ENCODE assay signal across 13 mouse cellular contexts in genomic region chr7:46104256-46104915, GRCm38 (mm10). TPM values are rescaled to one million over a fixed set of nuclear protein-coding genes. Genes with fewer than 3 reads are reported as not detected.
DNase-seq lines count a peak whose midpoint lies in the region; ATAC-seq and TF ChIP-seq lines count a peak whose summit lies in the region.
"Had no signal": no experiment of that assay in that cellular context is flagged by ENCODE, and none has a peak within 500 bp of the region (broad histone marks: within the 10 kb centered on the region; RNA-seq: fewer than 3 reads in every experiment).

No protein-coding gene starts in this region.

- H3K36me3 ChIP-seq in hindbrain, embryonic 15.5 days: no peaks in the 10 kb centered on the region
- H3K36me3 ChIP-seq in hindbrain, embryonic 10.5 days: no peaks in the 10 kb centered on the region
- H3K36me3 ChIP-seq: lung, embryonic 15.5 days had no signal

- WGBS in hindbrain, embryonic 15.5 days: 58% methylated on average over 27 of the region's 27 CpGs
- WGBS in hindbrain, embryonic 10.5 days: 87% methylated on average over 27 of the region's 27 CpGs

- no peak overlapping the region for H3K4me3 ChIP-seq in hindbrain, embryonic 15.5 days
- no peak overlapping the region for H3K4me3 ChIP-seq in hindbrain, embryonic 10.5 days
- H3K4me3 ChIP-seq: lung, embryonic 15.5 days had no signal

- H3K4me1 ChIP-seq in hindbrain, embryonic 15.5 days (replicated peaks): peaks cover 29% of the 10 kb centered on the region
- H3K4me1 ChIP-seq in hindbrain, embryonic 10.5 days (replicated peaks): peaks cover 19% of the 10 kb centered on the region

- peak overlapping the region; percentile 40 for H3K27ac ChIP-seq in hindbrain, embryonic 15.5 days (replicated peaks)
- no peak overlapping the region for H3K27ac ChIP-seq in hindbrain, embryonic 10.5 days
- H3K27ac ChIP-seq: lung, embryonic 15.5 days had no signal

- H3K4me2 ChIP-seq in hindbrain, embryonic 15.5 days: 0 out of 2 replicates have a peak overlapping the region, but pooled peaks have one; percentile 2
- H3K4me2 ChIP-seq: lung, embryonic 15.5 days had no signal

- no peak for TF ChIP-seq POLR2A in brain, embryonic 14.5 days (IDR thresholded peaks at IDR 0.05; ENCODE audit: borderline replicate concordance, extremely low read depth, insufficient read depth, insufficient read length, poor library complexity, severe bottlenecking)

- no peak for TF ChIP-seq CTCF in brain, embryonic 14.5 days (IDR thresholded peaks at IDR 0.05; ENCODE audit: borderline replicate concordance, extremely low read depth, insufficient read depth, insufficient read length)

- no peak for ATAC-seq in hindbrain, embryonic 15.5 days (ENCODE audit: low FRiP score, low read depth)

- no peaks in the 10 kb centered on the region for H3K9me3 ChIP-seq in hindbrain, embryonic 15.5 days
- no peaks in the 10 kb centered on the region for H3K9me3 ChIP-seq in hindbrain, embryonic 10.5 days
- H3K9me3 ChIP-seq: lung, embryonic 15.5 days had no signal

- peak; percentile 28 for DNase-seq in adrenal gland, postnatal 14 days
- no peak for DNase-seq in adrenal gland, postnatal 4 days (ENCODE audit: low spot score in 2 of 2)
- DNase-seq in hindbrain, embryonic 10.5 days (ENCODE audit: low spot score): no peak
- peak; percentile 81 for DNase-seq in brain, embryonic 14.5 days (ENCODE audit: low read depth)
- DNase-seq in cerebellum, postnatal 4 days (ENCODE audit: low spot score in 2 of 2): peak; percentile 53 to 88
- no peak for DNase-seq in gastrocnemius, adult 18-20 months (ENCODE audit: low spot score)
- DNase-seq in retina, embryonic 14.5 days (ENCODE audit: low spot score): no peak
- DNase-seq: adrenal gland, adult 8-10 months; kidney, adult 8-10 months had no signal

- no peaks in the 10 kb centered on the region for H3K27me3 ChIP-seq in hindbrain, embryonic 15.5 days
- peaks cover 13% of the 10 kb centered on the region for H3K27me3 ChIP-seq in hindbrain, embryonic 10.5 days (ENCODE audit: insufficient read depth, poor library complexity, severe bottlenecking)

- no peak overlapping the region for H3K9ac ChIP-seq in hindbrain, embryonic 15.5 days
- H3K9ac ChIP-seq: lung, embryonic 15.5 days had no signal

RNA-seq across cellular contexts. Expression of gene Kcnj11, which starts 3.8 kb away (rescaled TPM):
- 1.0 and 1.3 TPM in 2 replicates for total RNA-seq in adrenal gland, postnatal 14 days (2021)
- 1 to 10 TPM; 2.3 to 2.8 TPM for total RNA-seq in adrenal gland, postnatal 4 days (2021)
- 2.5 and 3.3 TPM in 2 replicates for polyA plus RNA-seq in hindbrain, embryonic 15.5 days (2015; fragmentation: Nextera tagmentation; extraction: Ambion mirVana)
- 0.22 and 0.48 TPM in 2 replicates for polyA plus RNA-seq in hindbrain, embryonic 10.5 days (2016; fragmentation: Nextera tagmentation; extraction: Ambion mirVana)
- polyA plus RNA-seq in brain, embryonic 14.5 days (2012; rRNA removed): 15.0 and 22.7 TPM in 2 replicates
- total RNA-seq in gastrocnemius, adult 18-20 months (2021): 100 to 1,000 TPM; 121 to 133 TPM
- total RNA-seq: hematopoietic stem cell, adult 5-6 weeks; megakaryocyte, adult 5-6 weeks had no signal

Comparison
In these comparisons a context has a peak if more than half of its experiments do, and no peak if none do; other contexts are left out.
1. DNase-seq: peak in adrenal gland, postnatal 14 days (single experiment), brain, embryonic 14.5 days (single experiment) and cerebellum, postnatal 4 days (2 of 2); none in adrenal gland, postnatal 4 days (0 of 2), hindbrain, embryonic 10.5 days (single experiment), gastrocnemius, adult 18-20 months (single experiment) and retina, embryonic 14.5 days (single experiment).
2. RNA of gene Kcnj11, which starts 3.8 kb away (total RNA-seq): 121 to 133 TPM in gastrocnemius, adult 18-20 months; 2.3 to 2.8 TPM in adrenal gland, postnatal 4 days and 1.0 to 1.3 TPM in adrenal gland, postnatal 14 days; every median in the first group is over 10 times any median in the second.